ENCODE assay signal across 34 mouse cellular contexts in genomic region chr2:52027061-52027460, GRCm38 (mm10). TPM values are rescaled to one million over a fixed set of nuclear protein-coding genes. Genes with fewer than 3 reads are reported as not detected.
"Had no signal": no experiment of that assay in that cellular context is flagged by ENCODE, and none has a peak within 500 bp of the region (broad histone marks: within the 10 kb centered on the region; RNA-seq: fewer than 3 reads in every experiment).

No protein-coding gene starts in this region.

- H3K4me2 ChIP-seq: limb, embryonic 12.5 days; limb, embryonic 13.5 days; limb, embryonic 15.5 days; liver, embryonic 11.5 days; liver, embryonic 12.5 days; liver, embryonic 13.5 days; liver, embryonic 15.5 days; lung, embryonic 14.5 days; lung, embryonic 15.5 days; midbrain, embryonic 11.5 days; midbrain, embryonic 12.5 days; midbrain, embryonic 13.5 days; midbrain, embryonic 15.5 days; neural tube, embryonic 12.5 days had no signal

- H3K27ac ChIP-seq: limb, embryonic 10.5 days; limb, embryonic 12.5 days; limb, embryonic 13.5 days; limb, embryonic 15.5 days; liver, embryonic 12.5 days; liver, embryonic 13.5 days; liver, embryonic 14.5 days; liver, embryonic 15.5 days; lung, embryonic 15.5 days; macrophage; midbrain, embryonic 10.5 days; midbrain, embryonic 12.5 days; midbrain, embryonic 13.5 days; midbrain, embryonic 15.5 days; neural tube, embryonic 12.5 days had no signal

- H3K4me1 ChIP-seq: limb, embryonic 10.5 days; limb, embryonic 12.5 days; limb, embryonic 13.5 days; limb, embryonic 15.5 days; liver, embryonic 12.5 days; liver, embryonic 13.5 days; liver, embryonic 15.5 days; lung, embryonic 15.5 days; megakaryocyte, embryonic 14.5 days; midbrain, embryonic 10.5 days; midbrain, embryonic 12.5 days; midbrain, embryonic 13.5 days; midbrain, embryonic 15.5 days; neural tube, embryonic 12.5 days had no signal

- ATAC-seq: liver, embryonic 12.5 days; liver, postnatal 0 days; lung, postnatal 0 days; midbrain, embryonic 13.5 days; midbrain, embryonic 15.5 days; midbrain, embryonic 16.5 days had no signal

- H3K36me3 ChIP-seq: limb, embryonic 10.5 days; limb, embryonic 12.5 days; limb, embryonic 13.5 days; limb, embryonic 15.5 days; liver, embryonic 12.5 days; liver, embryonic 13.5 days; liver, embryonic 15.5 days; lung, embryonic 15.5 days; midbrain, embryonic 10.5 days; midbrain, embryonic 12.5 days; midbrain, embryonic 13.5 days; midbrain, embryonic 15.5 days; neural tube, embryonic 12.5 days had no signal

- H3K9me3 ChIP-seq: limb, embryonic 10.5 days; limb, embryonic 15.5 days; liver, embryonic 12.5 days; liver, embryonic 15.5 days; lung, embryonic 15.5 days; midbrain, embryonic 10.5 days; midbrain, embryonic 13.5 days; midbrain, embryonic 15.5 days; neural tube, embryonic 12.5 days had no signal

- H3K27me3 ChIP-seq: limb, embryonic 12.5 days; limb, embryonic 13.5 days; limb, embryonic 15.5 days; liver, embryonic 12.5 days; liver, embryonic 13.5 days; liver, embryonic 15.5 days; lung, embryonic 15.5 days; megakaryocyte, embryonic 14.5 days; midbrain, embryonic 12.5 days; midbrain, embryonic 13.5 days; midbrain, embryonic 15.5 days; neural tube, embryonic 12.5 days had no signal

- H3K4me3 ChIP-seq: limb, embryonic 10.5 days; limb, embryonic 12.5 days; limb, embryonic 13.5 days; limb, embryonic 15.5 days; liver, embryonic 12.5 days; liver, embryonic 13.5 days; liver, embryonic 15.5 days; lung, embryonic 15.5 days; megakaryocyte, embryonic 14.5 days; midbrain, embryonic 10.5 days; midbrain, embryonic 12.5 days; midbrain, embryonic 13.5 days; midbrain, embryonic 15.5 days; myocyte; neural tube, embryonic 12.5 days had no signal

- DNase-seq: left cerebral cortex, postnatal 4 days; liver; liver, embryonic 13.5 days; liver, postnatal 0 days; lung, adult 18-20 months; lung, adult 2 months; lung, embryonic 14.5 days; lung, postnatal 10 days; lung, postnatal 14 days; lung, postnatal 36 days; lung, postnatal 4 days; midbrain, embryonic 14.5 days had no signal

- H3K9ac ChIP-seq: limb, embryonic 12.5 days; limb, embryonic 13.5 days; limb, embryonic 15.5 days; liver, embryonic 12.5 days; liver, embryonic 13.5 days; liver, embryonic 14.5 days; liver, embryonic 15.5 days; liver, postnatal 0 days; lung, embryonic 14.5 days; lung, embryonic 15.5 days; midbrain, embryonic 12.5 days; midbrain, embryonic 13.5 days; midbrain, embryonic 15.5 days; neural tube, embryonic 12.5 days had no signal

RNA-seq across cellular contexts. Expression of gene Tnfaip6, which starts 10.7 kb away (rescaled TPM):
- total RNA-seq: megakaryocyte-erythroid progenitor cell, adult 5-6 weeks had no signal
- polyA plus RNA-seq: liver, adult 2 months; macrophage had no signal
